Mouse (Mus musculus) layer of hippocampus, postnatal 36 days (tissue): ENCODE data around the gene Col20a1. TPM values are rescaled to one million over a fixed set of nuclear protein-coding genes. Genes with fewer than 3 reads are reported as not detected.

Experiments used
- total RNA-seq, 2 experiments: library from RNA; stranded (reverse); gene quantifications; 2 replicates each; pipeline ENCODE4 v1.2.3; 2021

Gene Col20a1
- total RNA-seq, 2 experiments from 2014 or later, result 2.5 to 3.2 TPM

Other genes starting within 250 kb of the Col20a1 start
- gene Bhlhe23, start 209.6 kb upstream of the Col20a1 start, total RNA-seq, result not detected
- 10 to 100 TPM; 52.3 to 52.4 TPM for gene Ythdf1, start 65.6 kb upstream of the Col20a1 start, total RNA-seq
- gene Birc7, start 57.5 kb upstream of the Col20a1 start, total RNA-seq, result under 1 TPM in 1 of 2 experiments, not detected in 1; 0.33 TPM
- gene Nkain4, start 31.8 kb upstream of the Col20a1 start, total RNA-seq, result 10 to 100 TPM; 54.5 to 57.2 TPM
- 100 to 1,000 TPM; 121 to 130 TPM for gene Arfgap1, start 19.3 kb upstream of the Col20a1 start, total RNA-seq
- gene Chrna4, start 57.0 kb downstream of the Col20a1 start, total RNA-seq, result 10 to 100 TPM; 14.1 to 14.4 TPM
- 100 to 1,000 TPM; 336 to 348 TPM for gene Kcnq2, start 148.8 kb downstream of the Col20a1 start, total RNA-seq
- gene Eef1a2, start 170.5 kb downstream of the Col20a1 start, total RNA-seq, result 1,000 to 10,000 TPM; 1,091 to 1,130 TPM
- 100 to 1,000 TPM in 1 of 2 experiments, 10 to 100 TPM in 1; 92.0 to 106 TPM for gene Ppdpf, start 200.7 kb downstream of the Col20a1 start, total RNA-seq
- under 1 TPM in 1 of 2 experiments, not detected in 1; 0.10 TPM for gene Ptk6, start 216.3 kb downstream of the Col20a1 start, total RNA-seq
- under 1 TPM; 0.35 to 0.66 TPM for gene Srms, start 226.7 kb downstream of the Col20a1 start, total RNA-seq
- gene Fndc11, start 233.5 kb downstream of the Col20a1 start, total RNA-seq, result not detected